Mouse (Mus musculus) neutrophil, adult 5-6 weeks (primary cell): ENCODE measurements around the gene Phf21a. TPM values are rescaled to one million over a fixed set of nuclear protein-coding genes. Genes with fewer than 3 reads are reported as not detected.
"Not testable (repeated sequence)": the region's sequence is repeated elsewhere in the genome, so short reads cannot be mapped to it uniquely, and the experiment has no call there.

Experiments
- ATAC-seq: fragments of 151-379, 151-347 bp; 2 replicates; pipeline ENCODE4 v1.8.0; 2017; ENCODE audit warnings: mild to moderate bottlenecking, moderate TSS enrichment; ENCODE audit not compliant: insufficient number of reproducible peaks, poor library complexity, low FRiP score, severe bottlenecking; ENCODE audit errors: extremely low read depth
- total RNA-seq: library from RNA; stranded (forward); fragments of 200-1000 nt; gene quantifications from 2 replicates; pipeline ENCODE4 v1.2.3, GENCODE M21; 2017

Gene Phf21a
- total RNA-seq, 1 experiment from 2014 or later: 213 TPM

GRCm38 (mm10) chr2:92386821-92387570, 294.1 kb downstream of the Phf21a start:
- ATAC-seq: no peak

- no peak for ATAC-seq
These were observed 294.7 kb downstream of the Phf21a start for GRCm38 (mm10) chr2:92387646-92388045.

GRCm38 (mm10) chr2:92388081-92388517, 295.2 kb downstream of the Phf21a start:
- no peak for ATAC-seq

- no peak for ATAC-seq
These were observed 296.1 kb downstream of the Phf21a start for GRCm38 (mm10) chr2:92388891-92389641.

DNA sequence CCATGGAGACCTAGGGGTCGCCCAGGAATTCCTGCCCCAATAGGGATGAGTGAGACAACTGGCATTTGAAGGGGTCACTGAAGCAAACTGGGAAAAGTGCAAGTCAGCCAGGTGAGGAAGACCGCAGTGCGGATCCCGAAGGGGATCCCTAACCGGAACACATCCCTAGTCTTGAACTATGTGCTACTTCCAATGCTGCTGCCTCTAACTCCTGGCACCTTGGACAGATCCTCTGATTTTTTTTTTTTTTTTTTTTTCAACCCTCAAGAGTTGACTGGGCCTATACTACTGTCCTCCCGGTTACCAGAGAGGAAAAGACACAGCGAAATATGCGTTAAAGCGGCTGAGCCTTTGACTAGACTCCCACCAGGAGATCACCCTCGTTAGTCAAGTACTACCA, 296.7 kb downstream of the Phf21a start:
- no peak for ATAC-seq

GRCm38 (mm10) chr2:92390206-92390930, 297.5 kb downstream of the Phf21a start:
- no peak for ATAC-seq

- ATAC-seq: no peak
These were observed 298.2 kb downstream of the Phf21a start for GRCm38 (mm10) chr2:92391116-92391515.

DNA sequence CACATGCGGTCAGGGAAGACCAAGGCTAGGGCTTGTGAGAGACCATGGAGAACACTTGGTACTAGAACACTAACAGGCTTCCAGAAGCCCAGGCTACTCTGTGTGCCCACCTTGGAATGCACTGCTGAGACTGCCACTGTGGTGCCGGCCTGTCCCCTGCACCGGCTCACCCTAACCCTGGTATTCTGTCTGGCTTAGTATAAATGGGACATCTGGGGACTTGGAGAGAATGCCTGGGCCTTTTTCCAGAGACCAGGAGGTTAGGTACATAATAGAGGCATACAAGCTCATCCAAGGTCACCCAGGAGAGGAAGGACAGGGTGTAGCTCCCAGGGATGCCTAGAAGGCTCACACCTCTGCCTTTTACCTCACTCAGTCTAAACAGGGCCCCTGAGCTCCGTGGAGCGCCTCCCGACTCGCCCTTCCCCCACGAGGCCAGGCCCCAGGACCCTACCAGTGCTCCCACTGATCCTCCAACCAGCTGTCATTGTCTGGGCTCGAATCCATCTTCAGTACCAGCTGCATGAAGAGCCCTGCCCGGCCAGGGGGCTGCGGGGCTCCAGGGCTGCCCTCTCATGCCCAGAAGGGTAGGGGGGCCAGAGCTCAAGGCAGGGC, 298.9 kb downstream of the Phf21a start:
- no peak for ATAC-seq

DNA sequence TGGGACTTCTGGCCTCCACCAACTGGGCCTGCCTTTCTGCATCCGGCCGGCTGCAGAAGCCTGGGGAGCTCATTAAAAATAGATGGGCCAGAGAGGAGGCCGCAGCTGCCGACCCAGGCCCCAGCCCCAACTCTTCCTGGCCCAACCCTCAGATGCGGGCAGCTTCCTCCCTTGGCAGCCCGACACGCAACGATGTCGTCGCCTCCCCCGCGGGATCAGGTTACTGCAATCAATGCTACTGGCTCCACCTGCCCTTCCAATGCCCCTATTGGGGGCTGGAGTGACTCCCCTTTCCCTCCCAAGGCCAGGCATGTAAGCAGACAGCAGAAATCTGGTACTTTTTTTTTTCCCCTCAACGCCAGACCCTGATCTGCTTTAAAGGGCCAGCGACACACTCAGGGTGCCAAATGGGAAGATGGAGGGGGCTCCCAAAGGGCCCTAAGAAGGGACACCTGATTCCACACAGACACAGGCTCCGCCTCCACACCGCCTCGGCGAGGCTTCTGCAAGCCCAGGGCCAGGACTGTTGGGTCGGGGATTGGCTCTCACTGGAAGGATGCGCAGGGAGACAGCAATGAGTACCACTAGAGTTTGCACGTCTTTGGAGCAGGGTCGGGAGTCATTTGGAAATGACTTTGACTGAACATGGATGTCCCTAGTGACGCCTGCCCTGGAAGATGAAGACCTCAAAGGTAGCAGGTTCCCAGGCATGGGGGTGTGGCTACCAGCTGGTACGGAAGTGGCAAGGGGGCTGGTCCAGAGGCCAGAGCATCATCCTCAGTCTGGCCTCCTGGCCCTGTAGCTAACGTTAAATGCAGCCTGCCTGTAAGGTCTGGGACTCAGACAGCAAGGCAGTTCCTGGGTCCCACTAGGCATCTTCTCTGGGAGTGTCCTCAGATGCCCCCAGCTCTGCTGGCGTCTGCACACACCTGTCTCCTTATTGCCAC, 299.7 kb downstream of the Phf21a start:
- no peak for ATAC-seq

DNA sequence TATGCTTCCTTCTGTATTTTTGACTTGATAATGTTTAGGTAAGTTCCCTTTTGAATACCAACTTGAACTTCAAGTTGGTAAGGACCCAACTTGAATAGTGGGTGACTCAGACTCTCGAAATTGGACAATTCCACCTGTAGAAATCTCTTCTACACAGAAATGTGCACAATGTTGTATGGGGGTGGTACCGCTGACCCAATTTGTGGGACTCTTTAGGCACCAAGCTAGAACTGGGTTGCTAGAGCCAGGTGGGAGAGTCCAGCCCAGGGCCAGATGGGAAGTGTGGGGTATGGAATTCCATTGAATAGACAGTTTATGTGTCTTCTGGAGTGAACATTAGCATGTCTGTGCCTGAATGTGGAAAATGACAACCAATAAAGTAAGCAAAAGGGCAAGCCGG, 302.6 kb downstream of the Phf21a start:
- no peak for ATAC-seq

GRCm38 (mm10) chr2:92397436-92397835, 304.5 kb downstream of the Phf21a start:
- no peak for ATAC-seq

- not testable (repeated sequence) for ATAC-seq
These were observed 307.0 kb downstream of the Phf21a start for GRCm38 (mm10) chr2:92399877-92400276.

DNA sequence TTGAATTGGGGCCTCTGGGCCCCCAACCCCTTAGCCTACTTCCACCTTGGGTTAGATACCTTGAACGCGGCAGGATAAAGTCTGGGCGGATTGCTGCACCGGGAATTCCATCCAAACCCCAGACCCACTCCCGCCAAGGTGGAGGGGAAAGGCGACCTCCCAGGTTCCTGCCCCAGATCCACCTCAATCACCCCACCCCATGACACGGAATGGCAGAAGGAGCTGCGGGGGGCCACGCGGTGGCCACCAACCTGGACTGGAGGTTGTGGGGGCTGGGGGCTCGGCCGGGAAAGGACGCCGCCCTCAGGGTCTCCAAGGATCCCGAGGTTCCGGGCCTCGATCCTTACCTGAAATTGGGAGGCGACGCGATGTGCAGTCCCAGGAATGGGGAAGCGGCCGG, 307.8 kb downstream of the Phf21a start:
- no peak for ATAC-seq

DNA sequence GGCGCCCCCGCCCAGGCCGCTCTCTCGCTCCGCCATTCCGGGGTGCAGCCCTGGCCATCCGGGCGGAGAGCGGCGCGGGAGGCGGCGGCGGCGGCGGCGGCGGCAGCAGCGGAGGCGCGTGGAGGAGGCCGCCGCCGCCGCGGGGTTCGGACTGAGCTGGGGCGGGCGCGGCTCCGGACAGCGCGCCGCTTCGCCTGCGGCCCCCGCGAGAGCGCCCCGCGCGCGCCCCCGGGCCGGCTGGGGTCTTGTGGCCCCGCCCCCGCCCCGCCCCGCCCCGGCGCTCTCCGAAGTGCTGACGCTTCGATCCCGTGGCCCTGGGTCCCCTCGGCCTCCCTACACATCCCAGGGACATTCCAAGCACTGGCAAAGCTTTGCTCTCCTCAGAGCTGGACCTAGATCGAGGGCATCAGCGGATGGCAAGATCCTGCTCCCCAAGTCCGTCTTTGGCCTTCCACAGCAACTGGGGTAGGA, 308.2 kb downstream of the Phf21a start, which contains the start of gene Mapk8ip1:
TSS of gene Mapk8ip1 (minus strand) at position 173 of the 471 bp plus-strand sequence.
- no peak for ATAC-seq

DNA sequence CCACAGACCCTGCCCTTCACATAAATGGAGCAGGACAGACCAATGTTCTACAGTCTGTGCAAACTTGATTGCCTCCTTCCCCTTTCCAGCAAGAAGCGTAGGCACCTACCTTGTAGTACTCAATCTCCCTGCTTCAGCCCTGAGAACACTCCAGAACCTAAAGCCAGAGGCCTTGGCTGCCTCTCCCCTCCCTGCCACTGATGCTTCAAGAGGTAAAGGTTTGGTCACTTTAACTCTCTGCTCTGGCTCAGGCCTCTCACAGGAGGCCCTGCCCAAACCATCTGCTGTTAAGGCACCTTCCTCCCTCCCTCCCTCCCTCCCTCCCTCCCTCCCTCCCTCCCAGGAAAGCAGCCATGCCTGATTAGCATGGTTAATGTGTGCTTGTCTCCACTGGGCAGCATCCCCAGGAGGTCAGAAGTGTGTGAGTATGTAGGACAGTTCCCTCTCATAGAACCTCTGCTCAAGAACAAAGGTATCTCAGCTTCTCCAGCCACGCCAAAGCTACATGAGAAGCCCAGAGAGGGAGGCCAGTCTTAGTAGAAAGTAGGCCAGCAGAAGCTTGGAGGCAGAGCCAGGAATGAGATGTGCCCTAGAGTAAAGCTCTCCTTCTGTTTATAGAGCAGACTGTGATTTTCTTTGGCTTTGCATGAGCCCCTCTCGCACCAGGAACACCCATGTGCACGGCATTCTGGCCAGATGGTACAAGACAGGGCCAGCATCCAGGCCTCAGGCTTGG, 309.8 kb downstream of the Phf21a start:
- no peak for ATAC-seq

DNA sequence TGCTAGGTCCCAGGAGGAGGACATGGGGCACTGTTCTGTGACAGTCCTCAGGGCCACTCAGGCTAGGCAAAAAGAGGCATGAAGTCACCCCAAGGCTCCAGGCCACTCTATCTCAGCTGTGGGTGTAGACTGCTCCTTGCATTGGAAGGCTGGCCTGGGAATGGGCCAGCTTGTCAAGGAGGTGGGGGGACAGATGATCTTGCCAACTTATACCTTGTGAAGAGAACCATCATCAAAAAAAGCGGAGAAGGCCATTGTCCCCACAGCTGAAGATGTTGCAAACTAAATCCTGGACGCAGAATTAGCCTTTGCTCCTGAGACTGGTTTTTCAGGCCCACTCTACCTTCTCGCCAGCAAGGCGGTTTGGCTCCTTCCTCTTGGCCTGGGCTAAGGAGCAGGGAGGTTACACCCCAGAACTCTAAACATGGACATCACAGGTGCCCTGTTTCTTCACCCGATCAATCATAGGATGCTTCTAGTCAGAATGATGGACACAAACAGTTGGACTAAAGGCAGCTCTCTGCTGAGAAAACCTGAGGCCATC, 310.9 kb downstream of the Phf21a start:
- ATAC-seq: no peak

- ATAC-seq: no peak
These were observed 311.8 kb downstream of the Phf21a start for GRCm38 (mm10) chr2:92404737-92405136.
